In genomic region chr4:137041161-137041621, GRCm38 (mm10) we compare ENCODE assay signal across 14 mouse cellular contexts. TPM values are rescaled to one million over a fixed set of nuclear protein-coding genes. Genes with fewer than 3 reads are reported as not detected.
DNase-seq lines count a peak whose midpoint lies in the region; ATAC-seq lines count a peak whose summit lies in the region.
"Had no signal": no experiment of that assay in that cellular context is flagged by ENCODE, and none has a peak within 500 bp of the region (broad histone marks: within the 10 kb centered on the region; RNA-seq: fewer than 3 reads in every experiment).

No protein-coding gene starts in this region.

- no peak overlapping the region for H3K9ac ChIP-seq in midbrain, embryonic 11.5 days (ENCODE audit: low read length)
- no peak overlapping the region for H3K9ac ChIP-seq in neural tube, embryonic 15.5 days (replicated peaks)
- H3K9ac ChIP-seq: forebrain, embryonic 12.5 days; limb, embryonic 12.5 days had no signal

- peak; percentile 86 for DNase-seq in heart, adult 11 months
- no peak for DNase-seq in heart, postnatal 4 days
- peak; percentile 76 for DNase-seq in midbrain, embryonic 11.5 days (ENCODE audit: low spot score, missing footprints)
- no peak for DNase-seq in midbrain, embryonic 10.5 days (ENCODE audit: low spot score)
- DNase-seq in kidney, adult 9 months = peak; percentile 91
- DNase-seq in spleen, postnatal 4 days (ENCODE audit: low spot score in 2 of 2) = no peak
- DNase-seq: adrenal gland, postnatal 25 days; B cell, adult 2 months; lung, postnatal 14 days had no signal

- H3K27ac ChIP-seq in midbrain, embryonic 11.5 days (ENCODE audit: low read depth, low read length) = no peak overlapping the region
- H3K27ac ChIP-seq in midbrain, embryonic 10.5 days (replicated peaks) = no peak overlapping the region
- H3K27ac ChIP-seq in neural tube, embryonic 15.5 days (replicated peaks) = peak overlapping the region; percentile 61
- H3K27ac ChIP-seq: forebrain, embryonic 12.5 days; limb, embryonic 12.5 days had no signal

- no peak overlapping the region for H3K4me3 ChIP-seq in midbrain, embryonic 11.5 days (ENCODE audit: low read depth, low read length)
- no peak overlapping the region for H3K4me3 ChIP-seq in midbrain, embryonic 10.5 days
- no peak overlapping the region for H3K4me3 ChIP-seq in neural tube, embryonic 15.5 days (replicated peaks)
- H3K4me3 ChIP-seq: forebrain, embryonic 12.5 days; limb, embryonic 12.5 days; myocyte had no signal

- no peak for ATAC-seq in midbrain, embryonic 11.5 days (ENCODE audit: low FRiP score)
- ATAC-seq in neural tube, embryonic 15.5 days (ENCODE audit: low FRiP score) = no peak
- ATAC-seq in CD4-positive, CD25-positive, alpha-beta regulatory T cell, adult 4 months = no peak

- no peak overlapping the region for H3K4me2 ChIP-seq in midbrain, embryonic 11.5 days
- no peak overlapping the region for H3K4me2 ChIP-seq in neural tube, embryonic 15.5 days
- H3K4me2 ChIP-seq: forebrain, embryonic 12.5 days; limb, embryonic 12.5 days had no signal

- peaks cover 5% of the 10 kb centered on the region for H3K4me1 ChIP-seq in midbrain, embryonic 11.5 days (ENCODE audit: control insufficient read depth, insufficient read depth, low read length)
- peaks cover 54% of the 10 kb centered on the region for H3K4me1 ChIP-seq in midbrain, embryonic 10.5 days
- H3K4me1 ChIP-seq in neural tube, embryonic 15.5 days = peaks cover 60% of the 10 kb centered on the region

- no peaks in the 10 kb centered on the region for H3K9me3 ChIP-seq in midbrain, embryonic 11.5 days (ENCODE audit: control insufficient read depth, low read length)
- no peaks in the 10 kb centered on the region for H3K9me3 ChIP-seq in midbrain, embryonic 10.5 days (replicated peaks)
- H3K9me3 ChIP-seq in neural tube, embryonic 15.5 days (replicated peaks) = no peaks in the 10 kb centered on the region
- H3K9me3 ChIP-seq: forebrain, embryonic 12.5 days; limb, embryonic 12.5 days had no signal

- no peaks in the 10 kb centered on the region for H3K27me3 ChIP-seq in midbrain, embryonic 11.5 days (ENCODE audit: control insufficient read depth, insufficient read depth, low read length)
- H3K27me3 ChIP-seq in midbrain, embryonic 10.5 days (ENCODE audit: low read depth, poor library complexity, severe bottlenecking) = peaks cover 49% of the 10 kb centered on the region
- no peaks in the 10 kb centered on the region for H3K27me3 ChIP-seq in neural tube, embryonic 15.5 days (replicated peaks)
- H3K27me3 ChIP-seq: limb, embryonic 12.5 days had no signal

- H3K36me3 ChIP-seq in midbrain, embryonic 11.5 days (ENCODE audit: control insufficient read depth, insufficient read depth, low read length) = no peaks in the 10 kb centered on the region
- no peaks in the 10 kb centered on the region for H3K36me3 ChIP-seq in midbrain, embryonic 10.5 days
- no peaks in the 10 kb centered on the region for H3K36me3 ChIP-seq in neural tube, embryonic 15.5 days
- H3K36me3 ChIP-seq: forebrain, embryonic 12.5 days; limb, embryonic 12.5 days had no signal

- 70% methylated on average over 10 of the region's 10 CpGs for WGBS in midbrain, embryonic 11.5 days
- WGBS in midbrain, embryonic 10.5 days = 69% methylated on average over 10 of the region's 10 CpGs
- 45% methylated on average over 10 of the region's 10 CpGs for WGBS in neural tube, embryonic 15.5 days

RNA-seq across cellular contexts. Expression of gene Zbtb40, which starts 7.4 kb away (rescaled TPM):
- 1 to 10 TPM; 4.3 to 6.6 TPM for total RNA-seq in heart, postnatal 4 days (2021)
- 3.4 and 4.2 TPM in 2 replicates for polyA plus RNA-seq in midbrain, embryonic 11.5 days (2014; fragmentation: Nextera tagmentation; extraction: Ambion mirVana)
- 4.9 and 5.0 TPM in 2 replicates for polyA plus RNA-seq in midbrain, embryonic 10.5 days (2016; fragmentation: Nextera tagmentation; extraction: Ambion mirVana)
- polyA plus RNA-seq in neural tube, embryonic 15.5 days (2015; fragmentation: Nextera tagmentation; extraction: Ambion mirVana) = 3.6 and 4.6 TPM in 2 replicates
- polyA plus RNA-seq in CD4-positive, CD25-positive, alpha-beta regulatory T cell, adult 4 months (2017; shearing (Covaris generic)) = 1 to 10 TPM; 4.8 to 8.3 TPM

Comparison
In these comparisons a context has a peak if more than half of its experiments do, and no peak if none do; other contexts are left out.
1. DNase-seq: peak in heart, adult 11 months (single experiment), midbrain, embryonic 11.5 days (single experiment) and kidney, adult 9 months (single experiment); none in heart, postnatal 4 days (single experiment), midbrain, embryonic 10.5 days (single experiment) and spleen, postnatal 4 days (0 of 2).